Mouse (Mus musculus) left cerebral cortex, postnatal 36 days (tissue): ENCODE measurements around the gene Masp1. TPM values are rescaled to one million over a fixed set of nuclear protein-coding genes. Genes with fewer than 3 reads are reported as not detected.

Source experiments
- DNase-seq, 2 experiments: peaks; one replicate each; pipeline ENCODE4 v3.0.0; 2021 to 2022; ENCODE audit warnings: low spot score in 2 of 2, mixed read lengths in 1 of 2
- intact Hi-C: fragments of 180-260 bp; cut with DNase I; formaldehyde crosslinking; loops from one replicate; pipeline ENCODE4 v1.15.1; 2025
- total RNA-seq, 2 experiments: library from RNA; stranded (reverse); gene quantifications; 2 replicates each; pipeline ENCODE4 v1.2.3; 2021

The Masp1 gene
- 10 to 100 TPM; 14.2 to 16.9 TPM for total RNA-seq

- DNase-seq: peak; percentile 62 to 63
- intact Hi-C loops: no loop called here
Observed at GRCm38 (mm10) chr16:23520235-23520871, at the start of gene Masp1, which contains the start of gene Rtp4. Masp1 (minus strand) TSS chr16:23520815. Rtp4 (plus strand) TSS chr16:23520291.

- intact Hi-C loops: no loop called here
- DNase-seq: no peak
Observed at GRCm38 (mm10) chr16:23568369-23568958, 47.8 kb upstream of the Masp1 start.

- intact Hi-C loops: no loop called here
- no peak for DNase-seq
Observed at GRCm38 (mm10) chr16:23557669-23558068, 37.1 kb upstream of the Masp1 start.

- DNase-seq: no peak
- intact Hi-C loops: no loop called here
Observed at GRCm38 (mm10) chr16:23557195-23557594, 36.6 kb upstream of the Masp1 start.

GRCm38 (mm10) chr16:23554673-23555072 is 34.1 kb upstream of the Masp1 start:
- intact Hi-C loops: no loop called here
- DNase-seq: no peak

- DNase-seq: no peak
- intact Hi-C loops: loop anchor here (1.0 kb wide), 2 partner anchors 348 to 402 kb away; no protein-coding TSS in a partner anchor
Observed at GRCm38 (mm10) chr16:23550981-23551582, 30.5 kb upstream of the Masp1 start.

GRCm38 (mm10) chr16:23550346-23550980 is 29.8 kb upstream of the Masp1 start:
- intact Hi-C loops: loop anchor here (1.0 kb wide), 2 partner anchors 349 to 403 kb away; no protein-coding TSS in a partner anchor
- DNase-seq: peak; percentile 46 to 58

GRCm38 (mm10) chr16:23547783-23548182 is 27.2 kb upstream of the Masp1 start:
- no peak for DNase-seq
- intact Hi-C loops: loop anchor here (2.0 kb wide), 1 partner anchor 95 kb away; no protein-coding TSS in a partner anchor

- DNase-seq: no peak
- intact Hi-C loops: no loop called here
Observed at GRCm38 (mm10) chr16:23544361-23544760, 23.7 kb upstream of the Masp1 start.

- intact Hi-C loops: no loop called here
- DNase-seq: no peak
Observed at GRCm38 (mm10) chr16:23542866-23543265, 22.3 kb upstream of the Masp1 start.

- DNase-seq: no peak
- intact Hi-C loops: no loop called here
Observed at GRCm38 (mm10) chr16:23541046-23541445, 20.4 kb upstream of the Masp1 start.

- intact Hi-C loops: no loop called here
Observed at GRCm38 (mm10) chr16:23533707-23534106, 13.1 kb upstream of the Masp1 start.

GRCm38 (mm10) chr16:23529186-23529585 is 8.6 kb upstream of the Masp1 start:
- no peak for DNase-seq
- intact Hi-C loops: no loop called here

More at GRCm38 (mm10) chr16:23533707-23534106, 13.1 kb upstream of the Masp1 start:
- no peak for DNase-seq

- no peak for DNase-seq
- intact Hi-C loops: no loop called here
Observed at GRCm38 (mm10) chr16:23522081-23522480, 1.5 kb upstream of the Masp1 start.

- intact Hi-C loops: no loop called here
- no peak for DNase-seq
Observed at GRCm38 (mm10) chr16:23521092-23521491, 477 bp upstream of the Masp1 start.

GRCm38 (mm10) chr16:23519771-23520170 is 844 bp downstream of the Masp1 start:
- DNase-seq: no peak
- intact Hi-C loops: no loop called here

GRCm38 (mm10) chr16:23518567-23519369 is 1.8 kb downstream of the Masp1 start:
- DNase-seq: no peak
- intact Hi-C loops: no loop called here

- no peak for DNase-seq
- intact Hi-C loops: no loop called here
Observed at GRCm38 (mm10) chr16:23517754-23518566, 2.7 kb downstream of the Masp1 start.

- no peak for DNase-seq
- intact Hi-C loops: no loop called here
Observed at GRCm38 (mm10) chr16:23517230-23517629, 3.4 kb downstream of the Masp1 start.
